Mouse (Mus musculus): ENCODE measurements at regions not wholly inside any gene's neighbourhood (a gene's known extent, or its start where the extent isn't known, plus 50 kb on each side); places are given as distances from the start of the nearest gene placed in this dataset.
A peak's percentile ranks its signal among the peaks of the same experiment; 100 is the strongest.
"Not testable (repeated sequence)": the region's sequence is repeated elsewhere in the genome, so short reads cannot be mapped to it uniquely, and the experiment has no call there.

DNA sequence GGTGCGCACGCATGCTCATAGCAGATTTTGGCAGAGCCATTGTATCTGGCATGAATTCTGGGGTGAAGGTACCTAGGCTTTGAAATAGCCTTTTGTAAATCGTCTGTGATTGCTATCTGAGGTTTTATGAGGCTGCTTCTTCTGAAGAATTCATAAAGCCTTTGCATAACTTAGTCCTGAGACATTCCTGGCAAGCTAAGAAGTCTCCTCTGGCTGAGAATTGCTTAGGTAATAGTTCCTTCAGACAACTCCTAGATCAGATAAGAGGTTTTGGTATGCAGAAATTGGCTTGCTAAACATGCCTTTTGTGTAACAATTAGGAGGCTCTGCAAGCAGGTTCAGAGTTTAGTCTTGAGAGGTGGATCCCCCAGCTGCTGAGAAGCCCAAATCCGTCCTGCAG lies 82.7 kb downstream of the Pmp22 start:
- DNase-seq: no peak

GRCm38 (mm10) chr11:63213043-63213442 lies 84.3 kb downstream of the Pmp22 start:
- peak; percentile 91 for DNase-seq

DNA sequence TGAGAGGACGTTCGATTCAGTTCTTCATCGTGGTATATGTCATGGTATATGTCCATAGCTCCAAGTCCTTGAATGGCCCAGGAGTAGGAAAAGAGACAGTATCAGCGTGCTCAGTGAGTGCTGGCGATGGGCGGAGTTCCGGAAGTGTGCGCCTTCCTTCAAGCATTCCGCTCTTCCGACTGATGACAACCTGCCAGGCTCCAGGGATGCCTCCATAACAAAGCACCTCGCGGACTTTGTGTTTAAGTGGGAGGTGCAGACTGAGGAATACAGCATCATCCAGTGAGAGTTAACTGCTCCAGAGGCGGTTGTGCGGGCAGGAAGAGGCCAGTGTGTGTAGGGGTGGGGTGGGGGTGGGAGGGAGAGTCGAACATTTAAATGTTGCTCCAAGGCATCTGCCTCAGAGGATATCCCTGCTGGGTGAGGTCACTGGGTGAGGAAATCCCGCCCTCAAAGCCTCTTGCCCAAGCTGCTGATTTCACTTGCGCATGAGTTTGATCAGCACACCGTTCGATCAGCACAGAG lies 85.2 kb downstream of the Pmp22 start:
- DNase-seq: no peak

DNA sequence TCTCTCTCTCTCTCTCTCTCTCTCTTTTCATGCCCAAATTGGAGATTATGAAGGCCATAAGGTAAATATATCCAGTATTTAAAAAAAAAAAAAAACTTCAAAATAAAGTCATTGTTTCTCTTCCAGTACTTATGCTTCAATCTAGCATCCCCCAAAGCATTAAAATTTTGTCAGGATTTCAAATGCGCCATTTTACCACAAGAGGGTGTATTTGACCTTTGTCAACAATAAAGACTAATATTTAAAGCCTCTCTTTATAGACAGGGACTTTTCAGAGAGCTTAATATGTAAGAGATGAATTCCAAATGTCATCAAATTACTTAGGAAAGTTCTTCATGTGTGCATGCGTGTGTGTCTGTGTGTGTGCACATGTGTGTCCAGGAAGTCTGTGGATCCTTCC lies 87.2 kb downstream of the Pmp22 start:
- no peak for DNase-seq

DNA sequence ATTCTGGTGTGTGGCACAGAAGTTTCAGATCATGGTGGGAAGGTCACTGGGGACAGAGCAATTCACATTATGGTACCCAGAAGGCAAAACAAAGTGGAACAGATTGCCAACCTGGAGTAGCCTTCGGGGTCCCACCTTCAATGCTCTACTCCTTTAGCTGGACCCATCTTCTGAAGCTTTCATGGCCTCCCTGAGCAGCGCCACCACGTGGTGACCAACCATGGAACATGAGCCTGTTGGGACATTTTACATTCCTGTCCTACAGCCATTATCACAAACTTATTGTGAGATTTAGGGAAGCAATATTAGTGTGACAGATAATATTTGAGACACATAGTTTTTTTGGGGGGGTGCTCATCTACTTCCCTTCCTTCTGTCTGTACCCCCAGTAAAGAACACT lies 88.3 kb downstream of the Pmp22 start:
- no peak for DNase-seq

GRCm38 (mm10) chr11:63226471-63226870 lies 97.7 kb downstream of the Pmp22 start:
- DNase-seq: no peak

DNA sequence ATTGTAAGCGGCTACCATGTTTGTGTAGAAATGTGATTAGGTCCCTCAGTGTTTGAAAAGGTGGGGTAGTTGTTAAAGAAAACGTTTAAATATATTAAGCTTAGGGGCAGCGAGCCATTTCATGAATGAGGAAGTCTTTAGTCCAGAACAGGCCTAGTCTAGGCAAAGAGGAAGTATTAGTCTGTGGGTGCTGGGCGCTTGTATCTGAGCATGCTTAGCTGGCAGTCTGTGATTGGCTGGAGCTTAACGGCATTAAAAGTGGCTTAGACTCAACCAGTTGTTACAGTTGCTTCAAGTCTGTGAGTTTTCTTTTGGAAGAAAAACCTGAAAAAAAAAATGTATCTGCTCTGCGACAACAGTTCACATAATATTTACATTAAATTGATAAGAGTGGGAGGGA lies 102.0 kb downstream of the Pmp22 start:
- DNase-seq: no peak

DNA sequence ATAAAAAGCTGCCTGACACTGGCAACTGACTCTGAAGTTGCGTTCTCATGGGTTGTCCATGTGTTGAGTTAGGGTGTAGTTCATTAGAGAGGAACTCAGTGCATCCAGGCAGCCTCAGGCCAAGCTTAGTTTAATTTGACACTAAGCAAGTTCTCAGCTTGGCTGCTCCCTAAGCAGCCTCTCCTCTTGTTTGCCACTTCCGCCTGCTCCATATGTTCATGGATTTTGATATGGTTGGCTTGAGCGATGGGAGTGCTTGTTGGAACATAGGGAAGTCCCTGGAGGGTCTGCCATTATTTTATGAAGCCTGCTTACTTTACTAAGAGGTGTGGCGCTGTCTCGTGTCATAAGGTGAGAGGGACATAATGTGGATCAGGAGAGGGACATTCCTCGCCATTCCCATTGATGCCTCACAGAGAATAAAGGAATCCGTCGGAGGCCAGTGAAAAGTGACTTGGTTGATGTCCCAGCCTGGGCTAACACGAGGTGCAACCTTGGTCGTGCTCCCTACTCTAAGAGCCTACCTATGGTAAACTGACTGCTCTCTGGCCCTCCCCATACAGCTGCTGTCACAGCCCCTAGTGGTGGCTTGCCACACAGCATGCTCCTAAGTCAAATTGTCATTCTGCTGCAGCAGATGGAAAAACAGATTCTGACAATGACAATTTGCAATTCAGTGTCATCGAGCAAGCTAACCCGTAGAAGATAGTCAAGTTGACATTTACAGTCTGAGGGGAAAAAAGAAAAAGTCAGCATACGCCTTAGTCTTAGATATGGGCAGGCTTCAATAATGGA lies 104.6 kb downstream of the Pmp22 start:
- DNase-seq: no peak

GRCm38 (mm10) chr11:63234481-63234880 lies 105.7 kb downstream of the Pmp22 start:
- no peak for DNase-seq

- DNase-seq: no peak
Observed at GRCm38 (mm10) chr11:63238655-63239054, 109.9 kb downstream of the Pmp22 start.

- no peak for DNase-seq
Observed at GRCm38 (mm10) chr11:63243906-63244416, 115.2 kb downstream of the Pmp22 start.

GRCm38 (mm10) chr11:63245041-63245440 lies 116.3 kb downstream of the Pmp22 start:
- DNase-seq: no peak

DNA sequence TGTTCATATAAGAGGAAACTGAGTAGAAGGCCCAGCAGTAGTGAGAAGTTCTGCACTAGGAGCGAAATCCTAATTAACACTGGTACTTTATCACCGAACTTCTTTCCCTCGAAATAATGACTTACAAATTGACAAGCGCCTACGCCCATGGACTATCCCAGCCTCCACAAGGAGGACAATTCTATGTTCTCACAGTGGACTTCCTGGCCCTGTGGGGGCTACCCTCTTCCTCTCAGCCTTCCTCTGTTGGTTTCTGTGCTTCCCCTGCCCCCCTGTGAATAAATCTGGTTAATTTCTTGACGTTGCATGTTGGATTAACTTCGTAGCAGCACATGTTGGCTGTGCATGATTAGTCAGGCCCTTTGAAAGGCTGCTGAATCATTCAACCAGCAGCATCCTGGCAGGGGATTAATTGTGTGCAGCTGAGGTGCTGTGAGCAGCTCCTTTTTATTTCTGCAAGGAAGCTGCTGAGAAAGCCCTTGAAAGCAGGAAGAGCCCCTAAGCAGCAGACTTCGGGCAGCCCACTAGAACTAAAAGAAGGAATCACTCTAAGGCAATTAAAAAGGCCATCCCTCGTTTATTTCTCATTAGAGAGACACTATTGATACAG lies 117.4 kb downstream of the Pmp22 start:
- no peak for DNase-seq

GRCm38 (mm10) chr11:63252012-63252856 lies 123.5 kb downstream of the Pmp22 start:
- no peak for DNase-seq

DNA sequence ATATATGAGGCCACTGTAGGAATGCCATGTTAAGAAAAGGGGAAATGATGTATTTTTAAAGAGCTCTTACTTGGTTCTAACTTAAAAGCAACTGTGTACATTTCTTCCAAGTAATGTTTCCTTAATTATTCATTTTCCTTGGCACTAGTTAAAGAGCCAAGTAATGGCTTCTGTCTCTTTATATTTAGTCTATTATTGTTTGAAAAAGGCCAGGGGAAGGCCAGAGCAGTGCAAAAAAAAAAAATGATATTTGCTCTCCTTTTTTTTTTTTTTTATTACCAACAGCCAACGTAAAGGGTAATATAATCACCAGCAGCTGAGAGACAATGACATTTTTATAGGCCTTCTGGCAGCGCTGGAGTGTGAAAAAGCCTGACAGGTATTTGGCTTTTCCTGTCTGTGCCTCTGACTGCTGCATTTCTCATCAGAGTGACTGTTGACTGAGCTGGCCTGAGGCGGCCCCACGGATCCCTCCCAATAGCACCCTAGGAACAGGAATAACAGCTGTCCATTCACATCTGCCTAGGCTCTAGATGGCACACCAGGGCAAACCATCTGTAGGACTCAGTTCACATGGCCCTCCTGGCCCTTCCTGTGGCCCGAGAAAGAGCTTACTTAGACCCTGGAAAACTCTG lies 124.3 kb downstream of the Pmp22 start:
- peak; percentile 11 for DNase-seq

DNA sequence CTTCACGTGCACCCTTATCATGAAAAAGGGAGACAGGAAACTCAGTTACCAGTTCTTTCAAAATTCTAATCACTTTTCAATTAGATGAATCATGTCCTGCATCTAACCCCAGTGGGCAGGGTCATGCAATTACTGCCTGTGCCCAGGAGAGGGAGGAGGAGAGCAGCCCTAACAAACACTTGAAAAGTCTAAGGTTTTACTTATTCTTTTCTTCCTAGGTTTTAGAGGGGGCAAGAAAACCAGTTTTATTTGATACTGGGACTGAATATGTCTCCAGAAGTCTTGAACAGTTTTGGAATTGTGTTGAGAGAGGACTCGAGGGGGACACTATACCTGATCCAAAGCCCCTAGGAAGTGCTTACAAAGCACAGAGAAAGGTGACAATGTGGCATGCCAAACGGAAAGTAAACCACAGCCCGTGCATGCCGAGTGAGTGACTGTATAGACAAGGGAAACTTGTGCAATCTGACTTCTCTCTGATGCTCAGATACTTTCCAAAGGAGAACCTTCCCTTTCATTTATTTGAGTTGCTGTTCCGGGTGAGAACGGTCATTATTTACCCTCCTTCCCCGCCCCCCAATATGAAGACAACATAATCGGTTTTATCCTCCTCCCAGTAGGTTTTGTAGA lies 135.8 kb downstream of the Pmp22 start:
- DNase-seq: peak; percentile 19

DNA sequence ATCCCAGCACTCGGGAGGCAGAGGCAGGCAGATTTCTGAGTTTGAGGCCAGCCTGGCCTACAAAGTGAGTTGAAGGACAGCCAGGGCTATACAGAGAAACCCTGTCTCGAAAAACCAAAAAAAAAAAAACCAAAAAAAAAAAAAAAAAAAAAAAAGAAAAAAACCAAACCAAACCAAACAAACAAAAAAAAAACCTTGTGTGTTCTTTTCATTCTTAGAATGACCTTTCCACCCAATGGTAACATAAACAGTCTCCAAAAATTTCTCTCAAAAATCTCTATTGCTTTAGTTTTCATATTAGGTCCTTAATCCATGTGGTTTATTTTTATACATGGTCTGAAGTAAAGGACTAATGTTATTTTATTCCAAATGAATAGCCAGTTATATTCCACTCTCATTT lies 137.5 kb downstream of the Pmp22 start:
- not testable (repeated sequence) for DNase-seq

DNA sequence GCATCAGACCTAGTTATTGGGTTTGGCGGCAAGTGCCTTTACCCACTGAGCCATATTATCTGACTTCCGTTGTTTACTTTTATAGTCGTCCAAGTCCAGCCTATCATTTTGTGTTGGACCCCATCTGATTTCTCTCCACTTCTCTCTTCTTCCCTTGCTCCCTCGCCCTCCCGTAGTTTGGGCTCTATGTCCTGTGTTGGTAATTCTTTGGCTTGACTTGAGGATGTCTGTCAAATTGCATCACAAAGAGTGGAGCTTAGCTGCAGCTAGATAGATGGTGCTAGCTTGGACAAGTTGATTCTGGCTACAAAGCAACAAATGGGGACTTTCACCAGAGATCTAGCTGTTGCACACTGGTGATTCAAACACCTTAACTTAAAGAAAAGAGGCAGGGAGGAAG lies 147.9 kb downstream of the Pmp22 start:
- no peak for DNase-seq

- DNase-seq: no peak
Observed at GRCm38 (mm10) chr11:63281839-63282238, 153.1 kb downstream of the Pmp22 start.

DNA sequence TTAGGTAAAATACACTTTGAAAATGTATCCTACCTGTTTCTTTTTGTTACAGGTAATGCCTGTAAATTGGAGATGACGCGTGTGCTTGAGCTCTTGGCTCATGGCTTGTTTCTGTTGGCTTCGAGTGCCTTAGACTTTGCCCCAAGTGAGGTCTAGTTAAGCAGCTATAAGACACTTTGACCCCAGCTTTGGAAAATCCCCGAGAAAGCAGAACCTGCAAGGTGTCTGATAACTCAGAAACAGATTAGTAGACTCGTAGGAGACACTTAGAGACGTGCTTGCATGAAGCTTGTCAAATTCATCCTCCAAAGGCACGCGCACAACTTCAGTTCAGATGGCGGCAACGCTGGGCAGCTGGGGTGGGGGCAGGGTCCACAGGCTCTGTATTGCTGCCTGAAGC lies 153.8 kb downstream of the Pmp22 start:
- DNase-seq: no peak

DNA sequence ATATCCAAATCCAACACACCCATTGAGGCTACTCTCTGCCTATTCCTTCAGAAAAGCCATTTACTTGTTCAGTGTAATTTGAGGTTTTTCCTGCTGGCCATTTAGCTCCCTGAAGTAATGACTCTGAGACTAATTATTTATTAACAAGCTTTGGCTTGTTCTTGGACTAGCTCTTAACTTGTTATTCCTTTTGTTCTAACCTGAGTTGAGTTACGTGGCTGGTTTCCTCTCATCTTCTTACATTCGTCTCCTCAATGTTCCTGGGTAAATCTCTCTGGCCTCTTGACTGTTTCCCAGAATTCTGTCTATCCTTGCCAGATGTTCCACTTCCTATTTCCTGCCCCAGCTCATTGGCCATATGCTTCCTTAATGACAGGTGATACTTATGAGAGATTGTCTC lies 157.2 kb downstream of the Pmp22 start:
- no peak for DNase-seq

DNA sequence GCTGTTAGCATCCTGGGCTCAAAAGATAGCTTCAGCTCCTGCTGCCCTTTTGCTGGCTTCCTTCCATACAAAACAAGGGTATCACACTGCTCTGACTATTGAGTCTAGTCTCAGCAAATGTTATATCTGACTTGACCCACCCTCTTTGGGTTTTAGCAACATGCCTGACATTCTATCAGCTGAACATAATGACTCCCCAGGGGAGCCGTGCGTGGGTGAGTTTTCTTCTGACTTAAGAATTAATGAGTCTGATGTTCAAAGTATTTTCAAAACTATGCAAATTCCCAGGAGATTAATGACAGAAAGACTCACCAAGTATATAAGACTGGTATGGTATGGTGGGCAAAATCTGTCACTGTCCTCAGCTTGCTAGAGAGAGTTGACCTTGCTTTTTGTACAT lies 159.0 kb downstream of the Pmp22 start:
- DNase-seq: no peak

Measured in lung, postnatal 14 days (tissue).